Mouse (Mus musculus) ES-CJ7 (cell line): Measurements from ENCODE around the gene Eps15.

ENCODE experiments used
- DNase-seq: peaks from one replicate; pipeline ENCODE4 v3.0.0; 2011; ENCODE audit warnings: low read depth, low spot score

The Eps15 gene

GRCm38 (mm10) chr4:109268903-109269302 lies 11.2 kb upstream of the Eps15 start:
- DNase-seq = no peak

DNA sequence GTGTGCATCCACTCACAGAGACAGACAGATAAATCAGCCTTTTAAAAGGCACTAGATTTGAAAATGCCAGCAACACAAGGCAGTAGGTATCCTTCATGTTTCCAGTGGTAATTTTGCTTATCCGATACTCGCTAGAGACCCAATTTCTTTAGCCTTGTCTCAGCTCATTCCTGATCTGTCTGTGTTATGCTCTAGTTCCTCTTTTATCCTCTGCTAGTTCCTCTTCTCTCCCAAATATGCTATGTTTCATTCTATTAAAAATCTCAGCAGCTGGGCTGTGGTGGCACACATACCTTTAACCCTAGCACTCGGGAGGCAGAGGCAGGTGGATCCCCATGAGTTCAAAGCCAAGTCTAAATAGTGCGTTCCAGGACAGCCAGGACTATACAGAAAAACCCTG lies 8.3 kb upstream of the Eps15 start:
- DNase-seq = no peak

GRCm38 (mm10) chr4:109273586-109274240 lies 6.4 kb upstream of the Eps15 start:
- DNase-seq = no peak

GRCm38 (mm10) chr4:109280459-109281160 lies 542 bp downstream of the Eps15 start:
- peak; percentile 22 for DNase-seq

DNA sequence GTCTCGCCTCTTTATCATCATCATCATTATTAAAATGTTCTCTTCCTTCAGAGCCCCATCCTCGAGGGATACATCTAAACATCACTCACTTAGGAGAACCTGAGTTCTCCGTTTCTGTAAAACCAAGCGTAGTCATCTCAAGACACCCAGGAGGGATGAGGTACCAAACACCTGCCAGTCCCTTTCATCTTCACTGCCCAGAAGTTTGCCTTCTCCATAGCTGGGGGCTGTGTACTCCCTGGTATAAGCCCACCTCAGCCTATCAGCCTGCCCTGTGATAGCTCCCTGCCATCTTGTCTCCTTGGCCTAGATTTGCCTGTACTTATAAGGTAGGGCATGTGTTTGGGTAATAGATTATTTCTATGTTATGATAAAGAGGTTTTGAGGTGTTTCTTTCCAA lies 1.1 kb downstream of the Eps15 start:
- DNase-seq = peak; percentile 15

DNA sequence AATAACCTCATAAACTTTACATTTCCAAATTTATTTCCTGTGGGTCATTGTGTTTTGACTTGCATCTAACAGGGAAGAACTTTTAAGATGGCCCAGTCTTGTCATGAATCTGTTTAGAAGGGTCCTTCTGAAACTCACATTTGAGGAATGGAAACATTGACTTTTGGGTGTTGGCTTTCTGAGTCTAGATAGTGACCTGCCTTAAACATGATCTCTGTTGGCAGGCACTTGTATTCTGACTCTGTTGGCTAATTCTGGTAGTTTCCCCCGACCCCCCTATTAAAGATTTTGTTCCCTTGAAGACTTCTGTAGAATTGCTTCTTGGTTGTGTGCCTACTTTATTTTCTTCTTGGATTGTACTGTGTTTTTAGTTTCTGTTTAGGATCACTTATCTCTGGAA lies 1.9 kb downstream of the Eps15 start:
- DNase-seq = no peak

- DNase-seq = no peak
Observed at GRCm38 (mm10) chr4:109294629-109295028, 14.6 kb downstream of the Eps15 start.

DNA sequence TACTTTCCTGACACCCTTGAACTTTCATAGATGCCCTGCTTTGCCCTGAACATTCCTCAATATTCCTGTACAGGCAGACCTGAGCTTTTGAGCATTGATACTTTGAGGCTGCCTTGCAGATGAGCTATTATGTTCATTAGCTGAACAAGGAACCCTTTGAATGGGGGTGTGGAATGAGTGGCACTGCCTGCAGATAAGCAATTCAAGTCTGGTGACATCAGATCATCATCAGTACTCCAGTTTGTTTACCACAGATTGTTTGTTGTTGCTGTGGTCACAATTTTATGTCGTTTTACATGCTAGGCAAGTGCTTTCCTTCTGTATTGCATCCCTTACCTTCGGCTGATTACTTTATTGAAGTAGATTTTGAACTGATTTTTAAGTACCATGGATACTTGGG lies 16.4 kb downstream of the Eps15 start:
- DNase-seq = no peak

DNA sequence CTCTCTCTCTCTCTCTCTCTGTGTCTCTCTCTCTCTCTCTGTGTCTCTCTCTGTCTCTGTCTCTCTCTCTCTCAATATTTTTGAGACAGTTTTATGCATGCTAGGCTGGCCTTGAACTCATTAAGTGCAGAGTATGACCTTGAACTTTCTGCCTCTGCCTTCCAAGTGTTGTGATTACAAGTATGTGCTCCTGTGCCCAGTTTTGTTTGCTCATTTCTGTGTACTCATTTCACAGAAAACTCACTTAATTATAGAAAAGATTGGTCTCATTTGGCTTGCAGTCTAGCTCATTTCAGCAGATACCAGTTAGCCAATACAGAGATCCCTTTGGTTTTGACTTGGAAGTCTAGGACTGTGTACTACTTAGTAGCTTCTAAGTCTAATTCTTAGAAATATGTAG lies 19.1 kb downstream of the Eps15 start:
- no peak for DNase-seq

GRCm38 (mm10) chr4:109316941-109317894 lies 37.1 kb downstream of the Eps15 start:
- DNase-seq = no peak

DNA sequence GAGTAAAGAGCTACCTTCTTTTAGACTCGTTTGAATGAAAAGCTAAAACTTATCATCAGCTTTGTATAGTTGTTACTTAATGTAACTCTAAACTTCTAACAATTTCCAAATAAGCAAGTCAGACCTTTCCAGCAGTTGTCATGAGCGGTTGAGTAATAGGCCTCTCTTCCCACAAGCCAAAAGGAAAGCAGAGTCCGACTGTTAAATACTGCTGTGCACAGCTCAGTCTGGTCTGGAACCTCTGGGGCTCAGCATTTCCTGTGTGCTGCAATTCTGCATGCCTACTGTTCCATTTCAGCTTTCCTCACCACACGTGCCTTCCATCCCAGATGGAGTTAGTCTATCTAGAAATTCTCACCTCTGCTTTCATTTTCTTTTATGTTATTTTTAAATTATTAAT lies 56.7 kb downstream of the Eps15 start:
- no peak for DNase-seq

DNA sequence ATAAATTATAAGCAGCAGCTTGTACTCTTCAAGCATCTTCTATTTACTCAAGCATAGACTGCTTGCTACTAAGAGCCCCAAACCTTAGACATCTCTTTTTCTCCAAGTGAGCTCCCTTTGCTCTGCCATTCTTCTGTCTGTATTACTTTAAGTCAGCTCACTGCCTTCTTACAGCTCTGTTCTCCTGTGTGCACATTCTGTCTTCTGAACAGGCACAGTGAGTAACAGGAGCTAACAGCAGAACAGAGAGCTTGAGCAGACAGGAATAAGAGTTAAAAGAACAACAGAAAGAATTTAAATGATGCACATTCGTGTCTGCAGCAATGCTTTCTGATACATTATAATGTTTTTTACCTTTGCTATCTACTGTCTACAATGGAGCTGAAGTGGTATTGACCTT lies 61.2 kb downstream of the Eps15 start:
- no peak for DNase-seq

DNA sequence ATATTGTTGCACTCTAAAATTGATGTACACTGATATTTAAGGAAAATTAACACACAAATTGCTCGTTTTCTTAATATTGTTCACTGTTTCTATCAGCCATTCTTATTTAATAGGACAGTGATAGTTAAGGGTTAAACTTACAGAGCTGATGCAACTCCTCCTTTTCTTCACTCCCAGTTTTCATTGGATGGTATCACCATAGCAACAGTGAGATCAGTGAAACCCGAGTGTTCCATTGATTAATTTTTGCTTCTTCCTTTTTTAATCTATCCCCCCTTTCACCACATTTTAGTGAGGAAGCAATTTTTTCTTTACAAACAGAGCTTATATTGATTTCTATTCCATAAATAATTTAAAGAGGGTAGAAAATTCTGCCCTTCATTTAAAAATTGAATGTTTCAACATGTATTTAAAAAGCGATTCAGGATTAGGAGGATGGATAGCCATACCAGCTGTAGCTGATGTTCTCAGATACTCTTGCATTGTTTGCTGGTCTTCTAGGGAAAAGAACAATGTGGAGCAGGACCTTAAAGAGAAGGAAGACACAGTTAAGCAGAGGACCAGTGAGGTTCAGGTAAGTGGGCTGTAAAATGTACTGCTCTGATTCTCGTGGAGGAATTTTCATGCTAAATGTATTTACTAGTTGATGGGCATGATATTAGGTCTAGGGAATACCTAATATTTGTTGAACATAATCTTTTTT lies 62.9 kb downstream of the Eps15 start:
- no peak for DNase-seq

DNA sequence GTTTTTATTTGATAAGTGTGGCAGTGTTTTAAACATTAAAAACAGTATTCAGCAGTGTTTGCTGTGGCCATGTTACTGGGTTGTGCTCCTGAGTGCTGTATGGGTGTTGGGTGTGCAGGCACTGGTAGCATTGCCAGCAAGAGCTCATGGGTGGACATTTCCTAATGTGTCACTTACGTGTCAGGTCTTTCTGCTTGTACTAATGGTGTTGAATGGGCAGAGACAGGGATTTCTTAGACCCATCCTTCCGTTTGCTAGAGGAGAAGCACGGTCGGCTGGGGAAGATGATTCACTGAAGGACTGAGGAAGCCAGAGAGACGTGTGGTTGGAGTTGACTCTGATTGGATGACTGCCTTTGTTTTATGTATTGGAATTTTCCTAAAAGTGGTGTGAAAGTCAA lies 63.8 kb downstream of the Eps15 start:
- DNase-seq = no peak

- DNase-seq = no peak
Observed at GRCm38 (mm10) chr4:109378107-109378506, 98.0 kb downstream of the Eps15 start.

GRCm38 (mm10) chr4:109382457-109382856 lies 102.4 kb downstream of the Eps15 start:
- no peak for DNase-seq

GRCm38 (mm10) chr4:109385599-109385998 lies 105.5 kb downstream of the Eps15 start:
- no peak for DNase-seq

- DNase-seq = no peak
Observed at GRCm38 (mm10) chr4:109393229-109393779, 113.2 kb downstream of the Eps15 start.

DNA sequence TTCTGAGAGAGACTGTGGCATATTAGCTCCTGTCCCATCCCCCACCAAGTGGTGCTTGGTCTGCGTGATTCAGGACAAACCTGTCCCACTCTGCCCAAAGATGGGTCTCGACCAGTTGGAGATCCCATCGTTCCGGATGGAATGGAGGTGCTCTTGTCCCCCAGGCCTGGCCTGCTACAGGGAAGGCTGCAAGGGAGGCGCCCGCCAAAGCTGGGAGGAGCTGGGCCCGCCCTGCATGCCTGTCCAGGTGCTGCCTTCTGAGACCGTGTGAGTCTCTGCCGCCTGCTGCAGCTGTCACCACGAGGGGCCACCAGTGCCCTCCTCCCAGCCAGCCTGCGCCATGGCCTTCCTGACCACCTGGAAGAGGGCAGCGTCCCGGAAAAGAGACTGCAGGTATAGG lies 113.8 kb downstream of the Eps15 start:
- DNase-seq = no peak

- DNase-seq = no peak
Observed at GRCm38 (mm10) chr4:109394314-109395074, 114.4 kb downstream of the Eps15 start.
